Mouse (Mus musculus): ENCODE results near the gene Gm21693. TPM values are rescaled to one million over a fixed set of nuclear protein-coding genes. Genes with fewer than 3 reads are reported as not detected.
"Not testable (repeated sequence)": the region's sequence is repeated elsewhere in the genome, so short reads cannot be mapped to it uniquely, and the experiment has no call there.

Gm21693 gene
- not detected for total RNA-seq (2021)
- long read RNA-seq, experiment 1: 0 reads
- long read RNA-seq, experiment 2: 0 reads

GRCm38 (mm10) chrY:3345229-3345628 is at the start of gene Gm21693:
Gene Gm21693 (minus strand): TSS chrY:3345329.
- not testable (repeated sequence) for DNase-seq (ENCODE audit: low spot score in 2 of 2)

- peak in 1 of 2 experiments; percentile 1 for DNase-seq (ENCODE audit: low spot score in 2 of 2)
These were observed 4.5 kb downstream of the Gm21693 start for GRCm38 (mm10) chrY:3340661-3341060.

- DNase-seq (ENCODE audit: low spot score in 2 of 2): not testable (repeated sequence)
These were observed 38.8 kb downstream of the Gm21693 start, which contains the start of gene Gm21677 for GRCm38 (mm10) chrY:3306349-3306748. Gene Gm21677 (minus strand): TSS chrY:3306449.

Other genes starting within 250 kb of the Gm21693 start
- not detected for gene Gm21677, start 38.9 kb downstream of the Gm21693 start, total RNA-seq (2021)
- gene Gm21704, start 64.8 kb upstream of the Gm21693 start, total RNA-seq (2021): not detected
- gene Gm21708, start 64.8 kb upstream of the Gm21693 start, total RNA-seq (2021): not detected

Data from left cerebral cortex, adult 18-20 months (tissue).